Mouse (Mus musculus) limb, embryonic 13.5 days (tissue): ENCODE measurements around the gene Ubox5. TPM values are rescaled to one million over a fixed set of nuclear protein-coding genes. Genes with fewer than 3 reads are reported as not detected.
"Not testable (repeated sequence)": the region's sequence is repeated elsewhere in the genome, so short reads cannot be mapped to it uniquely, and the experiment has no call there.

Experiments used
- ATAC-seq: fragments of 200-750 bp; cut with Nextera tagmentation; 2 replicates; pipeline ENCODE4 v1.8.0; 2017; ENCODE audit warnings: low read depth, moderate number of reproducible peaks, moderate TSS enrichment; ENCODE audit not compliant: low FRiP score
- H3K27ac ChIP-seq: fragments of 300-500 bp; sonication (generic); 2 replicates; pipeline ENCODE4 v1.5.1; 2015; ENCODE audit warnings: inconsistent platforms, mild to moderate bottlenecking, moderate library complexity
- H3K27me3 ChIP-seq: fragments of 300-500 bp; sonication (generic); 2 replicates; pipeline ENCODE4 v1.6.1; 2015; ENCODE audit warnings: mild to moderate bottlenecking, inconsistent platforms
- H3K36me3 ChIP-seq: fragments of 300-500 bp; sonication (generic); 2 replicates; pipeline ENCODE4 v1.6.1; 2015; ENCODE audit warnings: inconsistent platforms, mild to moderate bottlenecking, moderate library complexity
- H3K4me1 ChIP-seq: fragments of 300-500 bp; sonication (generic); 2 replicates; pipeline ENCODE4 v1.6.1; 2015; ENCODE audit warnings: inconsistent platforms
- H3K4me2 ChIP-seq: fragments of 300-500 bp; sonication (generic); replicated peaks from 2 replicates; pipeline ENCODE4 v1.6.1; 2015; ENCODE audit warnings: inconsistent platforms, mild to moderate bottlenecking, moderate library complexity
- H3K4me3 ChIP-seq: fragments of 300-500 bp; sonication (generic); 2 replicates; pipeline ENCODE4 v1.5.1; 2015; ENCODE audit warnings: moderate library complexity, mild to moderate bottlenecking, inconsistent platforms
- H3K9ac ChIP-seq: fragments of 300-500 bp; sonication (generic); 2 replicates; pipeline ENCODE4 v1.6.1; 2015; ENCODE audit warnings: mild to moderate bottlenecking, inconsistent platforms
- H3K9me3 ChIP-seq: fragments of 300-500 bp; sonication (generic); 2 replicates; pipeline ENCODE4 v1.6.1; 2016; ENCODE audit warnings: inconsistent platforms
- WGBS: fragments of 180-500 bp; shearing (Covaris S2); methylation state at CpG from one replicate; pipeline ENCODE4 v1.1.7; 2015; 5-methylcytosine and 5-hydroxymethylcytosine counted together
- polyA plus RNA-seq: library from polyadenylated mRNA; unstranded; fragments of >200 nt; fragmentation: Nextera tagmentation; extraction: Ambion mirVana; gene quantifications from 2 replicates; pipeline ENCODE4 v1.2.1, GENCODE M21; 2015

Gene Ubox5
- polyA plus RNA-seq, 1 experiment from 2014 or later, result 15.0 TPM

DNA sequence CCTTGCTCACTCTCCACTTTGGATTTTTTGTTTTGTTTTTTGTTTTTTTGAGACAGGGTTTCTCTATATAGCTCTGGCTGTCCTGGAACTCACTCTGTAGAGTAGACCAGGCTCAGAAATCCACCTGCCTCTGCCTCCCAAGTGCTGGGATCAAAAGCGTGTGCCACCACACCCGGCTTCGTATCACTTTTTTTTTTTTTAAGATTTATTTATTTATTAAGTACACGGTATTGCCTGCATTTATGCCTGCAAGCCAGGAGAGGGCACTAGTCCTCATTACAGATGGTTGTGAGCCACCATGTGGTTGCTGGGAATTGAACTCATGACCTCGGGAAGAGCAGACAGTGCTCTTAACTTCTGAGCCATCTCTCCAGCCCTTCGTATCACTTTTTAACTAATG lies 19.2 kb upstream of the Ubox5 start:
- H3K9ac ChIP-seq, H3K4me1 ChIP-seq, H3K27ac ChIP-seq, H3K4me2 ChIP-seq, H3K27me3 ChIP-seq, ATAC-seq, H3K9me3 ChIP-seq, H3K4me3 ChIP-seq: not testable (repeated sequence)
- H3K36me3 ChIP-seq, result peaks cover 34% of the 10 kb centered on the region
- WGBS, result 84% methylated on average over 6 of the region's 6 CpGs

DNA sequence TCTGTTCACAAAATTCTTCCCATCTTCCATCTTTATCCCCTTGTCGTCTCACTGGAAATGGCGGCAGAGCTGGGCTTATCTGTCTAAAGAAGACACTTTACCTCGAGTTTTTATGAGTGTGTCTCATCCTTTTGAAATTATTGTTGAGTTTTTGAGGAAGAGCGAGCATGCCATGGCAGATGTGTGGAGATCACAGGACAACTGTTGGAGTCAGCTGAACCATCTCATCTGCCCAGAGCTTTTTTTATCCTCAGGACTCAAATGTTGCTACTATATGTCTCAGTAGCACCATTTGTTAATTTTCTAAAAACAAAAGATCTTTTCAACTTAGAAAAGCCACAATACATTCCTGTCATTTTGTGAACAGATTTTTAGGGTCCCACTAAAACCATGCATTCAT lies 15.4 kb upstream of the Ubox5 start:
- Histone ChIP-seq H3K27me3 (peaks cover 17% of the 10 kb centered on the region), H3K9ac (no peak overlapping the region), H3K4me2 (no peak overlapping the region), H3K27ac (no peak overlapping the region), H3K36me3 (peaks cover 3% of the 10 kb centered on the region; the same call in 1 of the 2 replicates), H3K4me1 (peaks cover 11% of the 10 kb centered on the region), H3K4me3 (no peak overlapping the region), H3K9me3 (no peaks in the 10 kb centered on the region)
- ATAC-seq, result no peak
- 81% methylated on average over 4 of the region's 4 CpGs for WGBS

DNA sequence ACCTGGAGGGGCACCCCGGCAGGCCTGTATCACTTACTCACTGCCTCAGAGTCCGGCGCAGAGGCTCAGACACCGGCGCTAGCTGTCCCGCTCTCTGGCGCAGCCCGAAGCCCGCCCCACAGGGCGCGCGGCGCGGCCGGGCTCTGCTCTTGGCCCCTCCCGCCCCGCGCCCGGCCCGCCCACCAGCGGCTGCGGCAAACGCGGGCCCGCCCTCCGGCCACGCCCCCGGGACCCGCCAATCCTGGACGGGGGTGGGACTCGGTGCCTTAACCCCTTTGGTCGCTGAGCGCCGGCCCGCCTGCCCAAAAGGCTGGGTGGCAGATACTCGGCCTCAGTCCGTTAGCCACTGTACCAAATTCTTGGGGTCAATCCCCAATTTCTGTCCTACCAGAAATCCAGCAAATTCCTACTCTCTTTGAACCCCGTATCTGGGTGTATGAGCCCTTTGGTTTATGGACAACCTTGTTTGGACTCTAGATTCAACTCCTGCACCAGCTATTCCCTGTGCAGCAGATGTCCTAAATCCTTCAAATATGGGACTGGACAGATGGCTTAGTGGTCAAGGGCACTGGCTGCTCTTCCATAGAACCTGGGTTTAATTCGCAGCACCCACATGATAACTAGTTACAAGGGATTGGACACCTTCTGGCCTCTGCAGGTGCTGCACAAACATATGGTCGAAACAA lies 13.0 kb upstream of the Ubox5 start, which contains the start of gene Lzts3:
Gene Lzts3, minus strand, starts transcription at position 120 of the 686 bp plus-strand sequence.
- Histone ChIP-seq H3K27ac (0 out of 2 replicates have a peak within 1 kb of the TSS, but pooled peaks have one; percentile 22), H3K9ac (peak within 1 kb of the TSS; percentile 75), H3K9me3 (no peaks in the 10 kb centered on the region), H3K4me1 (peaks cover 16% of the 10 kb centered on the region), H3K4me3 (peak within 1 kb of the TSS; percentile 67), H3K4me2 (peak within 1 kb of the TSS; percentile 94), H3K36me3 (no peaks in the 10 kb centered on the region), H3K27me3 (peaks cover 36% of the 10 kb centered on the region)
- WGBS, result 3% methylated on average over 38 of the region's 40 CpGs
- ATAC-seq, result peak; percentile 96

DNA sequence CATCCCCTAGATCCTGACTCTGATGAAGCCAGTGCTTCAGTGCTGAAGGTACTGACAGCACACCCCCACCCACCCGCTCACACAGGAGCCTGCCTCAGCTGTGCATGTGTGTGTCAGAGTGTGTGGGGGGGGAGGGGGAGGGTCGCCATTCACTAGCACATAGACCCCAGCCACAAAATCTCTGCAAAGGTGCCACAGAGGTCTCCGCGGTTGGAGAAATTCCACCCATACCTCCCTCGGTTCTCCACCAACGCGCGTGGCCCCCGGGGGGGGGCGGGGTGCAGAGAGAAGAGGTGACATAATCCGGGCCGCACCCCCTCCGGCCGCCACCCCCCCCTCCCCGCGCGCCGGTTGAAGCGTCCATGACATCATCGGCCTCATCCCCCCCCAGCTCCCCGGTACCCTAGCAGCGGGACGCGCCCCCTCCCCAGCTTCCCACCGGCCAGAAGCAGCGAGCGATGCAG lies 12.4 kb upstream of the Ubox5 start:
- ATAC-seq, result peak; percentile 53
- peaks cover 42% of the 10 kb centered on the region for H3K27me3 ChIP-seq
- WGBS, result 1% methylated on average over 25 of the region's 27 CpGs
- H3K4me2 ChIP-seq, result peak overlapping the region; percentile 94
- peaks cover 16% of the 10 kb centered on the region for H3K4me1 ChIP-seq
- peak overlapping the region; percentile 75 for H3K9ac ChIP-seq
- H3K36me3 ChIP-seq, result no peaks in the 10 kb centered on the region
- no peaks in the 10 kb centered on the region for H3K9me3 ChIP-seq
- peak overlapping the region; percentile 67 for H3K4me3 ChIP-seq
- H3K27ac ChIP-seq, result 0 out of 2 replicates have a peak overlapping the region, but pooled peaks have one; percentile 22

DNA sequence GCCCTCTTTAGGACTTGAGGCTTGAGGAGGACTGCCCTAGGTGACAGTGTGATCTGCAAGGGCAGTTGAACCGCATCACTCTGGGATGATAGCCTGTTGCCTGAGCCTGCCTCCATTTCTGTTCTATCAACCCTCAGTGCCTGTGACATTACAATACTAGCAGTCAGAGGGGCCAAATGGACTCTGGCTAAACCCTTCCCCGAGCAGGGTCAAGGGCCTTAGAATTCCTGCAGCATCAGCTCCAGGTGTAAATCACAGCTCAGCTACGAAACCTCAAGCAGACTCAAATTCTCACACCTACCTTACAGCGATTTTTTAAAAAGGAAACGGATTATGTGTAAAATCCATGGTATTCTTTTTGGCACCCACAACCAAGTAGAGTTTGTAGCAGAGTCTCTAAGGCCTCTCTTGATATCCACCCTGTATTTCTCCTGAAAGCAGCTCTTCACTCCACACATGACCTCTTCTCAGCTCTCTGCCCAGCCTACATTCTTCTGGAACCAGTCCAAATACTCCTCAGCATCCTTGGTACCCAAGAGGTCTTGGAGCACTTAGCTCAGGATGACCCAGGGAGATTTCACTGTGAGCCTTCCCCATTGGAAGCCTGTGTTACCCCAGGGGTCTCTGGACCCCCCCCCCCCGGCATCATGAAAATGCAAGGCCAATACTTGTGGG lies 11.7 kb upstream of the Ubox5 start:
- Histone ChIP-seq H3K36me3 (no peaks in the 10 kb centered on the region), H3K4me3 (peak overlapping the region; percentile 67), H3K27ac (no peak overlapping the region), H3K4me1 (peaks cover 16% of the 10 kb centered on the region), H3K4me2 (peak overlapping the region; percentile 94), H3K9me3 (no peaks in the 10 kb centered on the region), H3K27me3 (peaks cover 49% of the 10 kb centered on the region), H3K9ac (no peak overlapping the region; the same call in 1 of the 2 replicates)
- ATAC-seq, result no peak
- 38% methylated on average over 6 of the region's 6 CpGs for WGBS

DNA sequence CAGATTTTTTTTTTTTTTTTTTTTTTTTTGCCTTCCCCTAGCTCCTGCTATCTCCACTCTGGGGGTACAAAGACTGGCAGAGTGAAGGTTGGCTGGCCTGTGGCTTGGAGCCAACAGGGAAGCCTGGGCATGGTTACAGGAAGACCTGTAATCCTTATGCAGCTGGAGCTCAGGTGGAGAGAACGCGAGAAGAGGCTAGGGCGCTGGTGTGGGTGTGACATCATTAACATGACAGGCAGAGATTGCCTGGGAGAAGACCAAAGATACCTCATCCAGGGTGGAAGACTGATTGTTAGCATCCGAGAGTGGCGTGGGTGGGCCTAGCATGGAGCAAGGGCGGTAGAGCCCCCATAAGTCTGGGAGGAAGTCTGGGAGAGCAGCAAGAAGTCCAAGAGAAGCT lies 9.4 kb upstream of the Ubox5 start:
- H3K9me3 ChIP-seq, result no peaks in the 10 kb centered on the region
- H3K4me1 ChIP-seq, result peaks cover 36% of the 10 kb centered on the region
- H3K4me2 ChIP-seq, result no peak overlapping the region
- no peak overlapping the region for H3K4me3 ChIP-seq
- H3K27ac ChIP-seq, result no peak overlapping the region
- 75% methylated on average over 6 of the region's 6 CpGs for WGBS
- no peak overlapping the region for H3K9ac ChIP-seq
- peaks cover 71% of the 10 kb centered on the region for H3K27me3 ChIP-seq
- no peak for ATAC-seq
- H3K36me3 ChIP-seq, result no peaks in the 10 kb centered on the region; the same call in 1 of the 2 replicates

DNA sequence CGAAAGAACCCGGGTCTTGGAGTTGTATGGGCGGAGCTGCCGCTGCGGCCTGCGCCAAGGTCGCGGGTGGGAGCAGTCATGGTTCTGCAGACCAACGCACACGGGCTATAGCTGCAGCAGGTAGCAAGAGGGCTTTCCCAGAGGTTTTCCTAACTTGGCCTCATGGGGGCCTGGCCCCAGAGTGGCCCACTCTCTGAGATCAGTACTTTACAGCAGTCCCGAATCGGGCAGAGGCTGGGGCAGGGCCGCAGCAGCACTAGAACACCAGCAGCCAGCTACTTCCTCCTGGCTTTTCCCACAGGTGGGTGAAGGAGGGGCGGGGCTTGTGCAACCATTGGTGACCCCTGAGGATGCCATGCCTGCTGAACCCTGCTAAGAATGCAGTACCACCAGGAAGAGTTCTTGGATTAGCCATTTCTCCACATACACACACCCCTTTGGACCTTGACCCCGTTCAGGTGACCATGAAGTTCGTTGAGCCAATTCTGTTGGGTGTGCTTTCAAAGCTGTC lies 8.3 kb upstream of the Ubox5 start:
- no peak overlapping the region for H3K4me3 ChIP-seq
- ATAC-seq, result no peak
- no peak overlapping the region for H3K4me2 ChIP-seq
- 28% methylated on average over 16 of the region's 16 CpGs for WGBS
- no peaks in the 10 kb centered on the region for H3K9me3 ChIP-seq
- no peak overlapping the region for H3K9ac ChIP-seq
- H3K4me1 ChIP-seq, result peaks cover 38% of the 10 kb centered on the region
- no peak overlapping the region for H3K27ac ChIP-seq
- H3K36me3 ChIP-seq, result no peaks in the 10 kb centered on the region; the same call in 1 of the 2 replicates
- H3K27me3 ChIP-seq, result peaks cover 82% of the 10 kb centered on the region

DNA sequence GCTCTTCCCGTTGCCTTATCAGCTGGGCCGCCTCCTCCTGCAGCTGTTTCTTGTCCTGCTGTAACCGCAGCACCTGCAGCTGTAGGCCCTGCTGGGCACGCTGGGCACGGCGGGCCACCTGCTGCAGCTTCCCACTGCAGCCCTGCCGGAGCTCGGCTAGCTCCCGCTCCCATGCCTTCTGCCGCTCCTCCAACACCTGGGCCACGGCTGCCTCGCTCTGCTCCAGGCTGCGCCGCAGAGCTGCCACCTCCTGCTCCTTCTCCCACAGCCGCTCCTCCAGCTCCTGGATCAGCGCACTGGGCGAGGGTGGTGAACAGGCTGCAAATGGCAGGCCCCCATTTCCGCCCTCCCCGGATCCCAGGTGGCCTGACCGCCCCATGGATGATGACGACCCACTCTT lies 6.0 kb upstream of the Ubox5 start:
- Histone ChIP-seq H3K27ac (no peak overlapping the region), H3K9ac (peak overlapping the region; percentile 70), H3K4me1 (peaks cover 27% of the 10 kb centered on the region), H3K27me3 (peaks cover 78% of the 10 kb centered on the region), H3K4me2 (peak overlapping the region; percentile 81), H3K9me3 (no peaks in the 10 kb centered on the region), H3K36me3 (no peaks in the 10 kb centered on the region; the same call in 1 of the 2 replicates), H3K4me3 (peak overlapping the region; percentile 46)
- WGBS, result 12% methylated on average over 21 of the region's 21 CpGs
- ATAC-seq, result peak; percentile 37; the same call in 1 of the 2 replicates

DNA sequence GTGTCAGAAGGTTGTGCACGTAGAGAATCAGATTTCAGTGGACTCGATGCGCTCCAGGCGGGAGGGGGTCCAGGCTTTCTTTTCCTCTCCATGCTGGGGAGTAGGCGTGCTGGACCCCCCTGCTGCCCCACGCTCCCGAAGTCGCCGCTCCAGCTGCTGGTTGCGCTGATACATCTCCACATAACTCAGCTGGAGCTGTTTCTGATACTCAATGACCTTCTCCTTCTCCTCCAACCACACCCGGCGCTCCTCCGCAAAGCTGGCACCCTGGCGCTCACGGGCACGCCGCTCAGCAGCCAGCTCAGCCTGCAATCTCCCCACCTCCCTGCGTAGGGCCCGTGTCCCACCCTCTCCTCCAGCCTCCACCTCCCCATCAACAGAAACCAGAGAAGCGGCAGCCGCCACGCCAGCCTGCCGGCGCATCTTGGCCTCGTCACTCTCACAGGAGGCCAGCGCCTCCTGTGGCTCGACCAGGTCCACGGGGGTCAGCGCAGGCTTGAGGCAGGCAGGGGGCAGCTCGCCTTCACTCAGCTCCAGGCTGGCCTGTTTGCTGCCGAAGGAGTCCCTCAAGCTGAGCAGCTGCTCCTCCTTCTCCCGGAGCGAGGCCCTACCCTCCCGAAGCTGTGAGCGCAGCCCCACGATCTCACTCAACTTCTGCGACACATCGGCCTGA lies 5.0 kb upstream of the Ubox5 start:
- Histone ChIP-seq H3K4me1 (peaks cover 27% of the 10 kb centered on the region), H3K27ac (no peak overlapping the region), H3K4me2 (peak overlapping the region; percentile 81), H3K4me3 (peak overlapping the region; percentile 46), H3K27me3 (peaks cover 72% of the 10 kb centered on the region), H3K36me3 (no peaks in the 10 kb centered on the region; the same call in 1 of the 2 replicates), H3K9me3 (no peaks in the 10 kb centered on the region), H3K9ac (peak overlapping the region; percentile 70)
- peak; percentile 38 for ATAC-seq
- WGBS, result under 1% methylated on average over 38 of the region's 38 CpGs

DNA sequence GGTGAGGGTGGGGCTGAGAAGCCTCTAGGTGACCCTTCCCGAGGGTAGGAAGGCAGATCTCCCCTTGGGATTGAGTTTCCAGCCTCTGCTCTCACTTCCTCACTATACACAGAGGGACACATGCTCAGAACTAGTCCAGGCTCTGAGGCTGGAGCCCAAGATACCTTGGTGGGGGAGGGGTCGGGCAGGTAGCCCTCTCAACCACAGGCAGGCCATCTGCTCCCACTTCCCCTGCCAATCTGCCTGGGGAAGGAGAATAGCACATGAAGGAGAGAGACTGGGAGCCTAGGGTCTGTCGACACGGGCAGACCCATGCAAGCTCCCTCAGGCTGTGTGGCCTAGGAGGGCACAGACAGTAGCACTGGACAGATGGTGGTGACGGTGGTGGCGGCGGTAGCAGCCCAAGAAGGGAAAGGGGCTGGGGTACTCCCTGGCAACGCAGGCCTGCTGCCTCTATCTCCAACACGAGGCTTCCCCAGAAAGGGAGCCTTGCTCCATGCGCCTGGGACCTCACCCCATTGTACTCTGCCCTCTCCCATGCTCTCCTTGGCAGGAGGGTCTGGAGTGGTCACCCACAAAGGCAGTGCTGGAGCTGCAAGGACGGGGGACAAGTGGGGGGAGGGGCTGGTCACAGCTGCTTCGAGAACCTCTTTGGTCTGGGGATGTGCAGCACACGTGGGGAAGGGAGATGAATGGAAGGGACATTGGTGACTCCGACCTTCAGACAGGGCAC lies 4.3 kb upstream of the Ubox5 start:
- no peak for ATAC-seq
- H3K36me3 ChIP-seq, result no peaks in the 10 kb centered on the region; the same call in 1 of the 2 replicates
- H3K27me3 ChIP-seq, result peaks cover 67% of the 10 kb centered on the region
- H3K27ac ChIP-seq, result no peak overlapping the region
- H3K9me3 ChIP-seq, result no peaks in the 10 kb centered on the region
- H3K4me1 ChIP-seq, result peaks cover 27% of the 10 kb centered on the region
- 18% methylated on average over 12 of the region's 14 CpGs for WGBS
- peak overlapping the region; percentile 70 for H3K9ac ChIP-seq
- H3K4me3 ChIP-seq, result peak overlapping the region; percentile 46
- H3K4me2 ChIP-seq, result peak overlapping the region; percentile 81

DNA sequence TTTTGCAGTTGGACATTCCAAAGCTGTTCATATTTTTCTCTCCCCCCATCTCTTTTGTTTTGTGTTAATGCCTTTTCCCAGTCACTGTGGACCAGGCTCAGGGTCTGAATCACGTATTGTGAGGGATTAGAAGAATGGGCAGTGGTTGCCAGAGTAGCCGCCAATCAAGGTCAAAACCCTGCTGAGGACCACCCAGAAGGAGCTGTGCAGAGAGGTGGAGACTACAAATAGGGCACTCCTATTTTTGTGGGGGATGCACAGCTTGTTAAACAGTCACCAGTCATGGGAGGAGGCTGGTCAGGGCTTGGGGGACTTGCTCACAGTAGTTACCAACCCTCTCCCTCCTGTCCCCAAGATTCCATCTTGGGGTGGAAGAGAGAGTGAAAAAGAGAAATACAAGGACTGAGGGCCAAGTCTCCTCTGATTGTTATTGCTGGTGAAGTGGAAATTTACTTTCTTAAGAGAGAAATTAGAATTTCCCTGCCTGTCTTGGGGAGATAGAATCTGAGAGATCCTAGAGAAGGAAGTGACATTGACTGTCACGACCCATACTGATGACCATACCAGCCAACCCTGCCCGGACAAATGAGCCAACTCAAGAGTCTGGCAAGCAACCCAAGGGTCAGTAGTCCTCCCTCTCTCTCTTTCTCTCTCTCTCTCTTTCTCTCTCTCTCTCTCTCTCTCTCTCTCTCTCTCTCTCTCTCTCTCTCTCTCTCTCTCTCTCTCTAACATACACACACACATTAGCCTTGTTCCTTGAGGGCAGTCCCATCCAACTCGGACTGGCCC lies 3.2 kb upstream of the Ubox5 start:
- Histone ChIP-seq H3K27ac (no peak overlapping the region), H3K4me1 (peaks cover 31% of the 10 kb centered on the region)

More for the DNA sequence above, 3.2 kb upstream of the Ubox5 start:
- ATAC-seq, result no peak
- no peaks in the 10 kb centered on the region for H3K9me3 ChIP-seq
- H3K9ac ChIP-seq, result no peak overlapping the region
- H3K27me3 ChIP-seq, result peaks cover 56% of the 10 kb centered on the region
- no peak overlapping the region for H3K4me2 ChIP-seq
- 54% methylated on average over 5 of the region's 5 CpGs for WGBS
- H3K4me3 ChIP-seq, result no peak overlapping the region
- H3K36me3 ChIP-seq, result peaks cover 3% of the 10 kb centered on the region; the same call in 1 of the 2 replicates
